Mouse (Mus musculus) fat pad, adult 2 months (tissue): Measurements from ENCODE around the gene Gga2.

Experiments used
- DNase-seq: peaks from one replicate; pipeline ENCODE4 v3.0.0-alpha.2; 2011; ENCODE audit warnings: low read depth, low spot score; ENCODE audit errors: extremely low read depth

Gga2 gene

DNA sequence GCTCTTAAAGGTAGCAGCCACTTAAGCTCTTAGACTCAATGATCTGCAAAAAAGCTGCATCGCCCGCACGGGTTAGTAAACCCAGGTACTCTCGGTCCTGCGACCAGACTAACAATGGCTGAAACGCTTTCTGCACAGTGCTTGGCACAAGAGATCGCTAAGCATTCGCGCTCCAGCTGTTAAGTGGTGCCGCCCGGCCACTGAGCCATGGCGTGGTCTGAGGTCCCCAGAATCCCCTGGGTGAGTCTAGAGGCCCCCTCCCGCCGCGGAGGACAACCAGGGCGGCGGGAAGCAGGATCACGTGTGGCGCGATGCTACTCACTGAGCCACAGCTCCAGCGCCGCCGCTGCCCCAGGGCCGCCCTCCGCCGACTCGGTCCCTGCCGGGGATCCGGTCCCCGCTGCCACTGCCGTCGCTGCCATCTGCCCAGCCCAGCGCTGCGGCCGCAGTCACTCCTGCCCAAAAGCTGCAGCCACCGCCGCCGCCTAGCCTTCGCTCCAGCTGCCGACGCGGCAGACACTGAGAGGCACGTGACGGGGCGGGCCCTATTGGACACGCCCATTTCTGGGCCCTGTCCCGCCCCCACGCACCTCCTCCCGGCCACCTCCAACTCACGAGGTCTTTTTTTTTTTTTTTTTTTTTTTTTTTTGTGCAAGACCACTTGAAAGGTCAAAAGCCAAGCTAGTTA is at the start of gene Gga2:
Gga2 (minus strand) TSS at position 556 of the 688 bp plus-strand sequence.
- DNase-seq: no peak

DNA sequence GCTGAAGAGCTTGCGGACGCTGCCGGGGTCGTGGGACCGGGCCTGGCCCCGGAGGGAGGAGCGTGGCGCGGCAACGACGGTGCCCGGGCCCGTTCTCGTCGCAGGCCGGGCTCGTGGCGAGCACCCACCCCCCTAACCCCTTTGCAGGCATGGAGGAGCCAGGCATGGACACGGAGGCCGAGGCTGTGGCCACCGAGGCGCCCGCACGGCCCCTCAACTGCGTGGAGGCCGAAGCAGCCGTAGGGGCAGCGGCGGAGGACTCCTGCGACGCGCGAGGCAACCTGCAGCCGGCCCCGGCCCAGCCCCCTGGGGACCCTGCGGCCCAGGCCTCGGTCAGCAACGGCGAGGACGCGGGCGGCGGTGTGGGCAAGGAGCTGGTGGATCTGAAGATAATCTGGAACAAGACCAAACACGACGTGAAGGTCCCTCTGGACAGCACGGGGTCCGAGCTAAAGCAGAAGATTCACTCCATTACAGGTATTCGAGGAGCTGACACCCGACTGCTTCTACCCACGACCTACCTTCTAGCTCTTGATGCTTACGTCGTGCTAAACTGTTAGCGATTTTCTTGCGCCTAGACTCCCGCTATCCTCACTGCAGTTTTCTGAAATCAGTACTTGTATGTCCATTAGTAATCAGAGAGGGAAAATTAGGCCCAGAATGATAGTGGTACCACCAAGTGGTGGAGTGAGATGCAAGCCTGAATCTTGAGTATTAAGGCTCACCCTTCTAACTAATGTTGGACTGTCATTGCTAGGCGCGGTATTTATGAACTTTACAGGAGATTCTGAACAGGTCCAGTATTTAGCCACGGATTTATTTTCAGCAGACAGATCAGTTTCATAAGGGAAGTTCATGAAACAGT is 46.7 kb upstream of the Gga2 start:
- DNase-seq: no peak

DNA sequence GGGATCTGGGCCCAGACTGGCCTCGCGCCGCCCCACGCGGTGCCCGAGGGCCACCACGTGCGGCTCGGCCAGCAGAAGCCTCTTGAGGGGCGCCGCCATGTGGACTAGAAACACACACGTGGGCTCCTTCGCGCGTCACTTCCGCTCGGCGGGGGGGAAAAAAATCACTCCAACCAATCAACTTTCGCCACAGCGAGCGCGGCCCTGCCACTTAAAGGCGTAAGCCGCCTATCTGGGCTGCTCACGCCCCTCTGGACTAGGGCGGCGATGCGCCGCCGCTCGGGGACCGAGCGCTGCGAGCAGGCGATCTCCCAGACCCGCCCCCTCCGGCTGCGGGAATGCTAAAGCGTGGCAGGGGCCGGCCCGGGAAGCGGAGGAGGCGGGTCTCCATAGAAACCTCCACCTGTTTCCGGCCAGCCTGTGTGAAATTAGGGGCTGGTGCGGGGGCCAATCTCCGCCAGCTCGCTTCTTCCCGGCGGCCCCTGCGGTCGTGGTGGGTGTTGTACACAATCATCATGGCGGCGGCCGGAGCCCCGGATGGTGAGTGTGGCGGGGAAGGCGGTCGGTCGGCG is 46.0 kb upstream of the Gga2 start, which contains the start of the genes Ubfd1 and Ears2:
Ubfd1 (plus strand) TSS at position 231 of the 572 bp plus-strand sequence.
Ears2 (minus strand) TSS at position 319 of the 572 bp plus-strand sequence.
- no peak for DNase-seq

- DNase-seq: no peak
Observed at GRCm38 (mm10) chr7:122066102-122066944, 45.3 kb upstream of the Gga2 start.

DNA sequence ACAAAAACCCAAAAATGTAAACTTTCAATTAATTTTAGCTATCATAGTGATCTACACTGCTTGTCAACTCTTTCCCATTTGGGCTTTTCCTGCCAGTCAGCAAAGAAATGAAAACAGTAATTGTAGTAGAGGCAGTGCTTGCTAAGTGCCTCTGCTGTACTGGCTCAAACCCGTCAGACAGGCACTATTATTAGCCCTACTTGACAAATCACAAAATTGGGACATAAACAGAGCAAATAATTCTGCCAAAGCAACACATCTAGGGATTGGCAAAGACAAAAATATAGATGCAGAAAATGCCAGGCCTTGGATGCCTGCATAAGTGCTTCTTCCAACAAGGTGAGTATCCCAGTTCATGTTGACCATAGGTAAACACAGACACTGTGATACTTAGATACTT is 44.6 kb upstream of the Gga2 start:
- DNase-seq: no peak

GRCm38 (mm10) chr7:122056633-122057032 is 35.6 kb upstream of the Gga2 start:
- DNase-seq: no peak

- no peak for DNase-seq
Observed at GRCm38 (mm10) chr7:122050834-122051233, 29.8 kb upstream of the Gga2 start.

GRCm38 (mm10) chr7:122048191-122048590 is 27.2 kb upstream of the Gga2 start:
- DNase-seq: no peak

DNA sequence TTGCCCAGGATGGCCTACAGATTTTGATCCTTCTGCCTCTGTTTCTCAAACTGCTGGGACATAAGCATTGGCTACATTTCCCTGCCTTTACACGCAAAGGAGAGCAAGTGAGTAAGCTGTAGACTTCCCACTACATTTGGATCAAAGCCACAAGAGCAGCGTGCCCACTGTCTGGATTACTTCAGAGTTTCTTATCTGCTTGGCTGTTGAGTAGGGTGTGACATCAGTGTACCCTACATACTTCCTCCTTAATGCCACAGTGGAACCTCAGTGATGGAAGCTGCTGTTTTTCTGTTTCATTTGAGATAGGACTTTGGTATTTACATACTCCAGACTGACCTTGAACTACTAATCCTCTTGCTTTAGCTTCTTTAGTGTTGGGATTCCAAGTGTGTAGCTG is 25.8 kb upstream of the Gga2 start:
- DNase-seq: no peak

DNA sequence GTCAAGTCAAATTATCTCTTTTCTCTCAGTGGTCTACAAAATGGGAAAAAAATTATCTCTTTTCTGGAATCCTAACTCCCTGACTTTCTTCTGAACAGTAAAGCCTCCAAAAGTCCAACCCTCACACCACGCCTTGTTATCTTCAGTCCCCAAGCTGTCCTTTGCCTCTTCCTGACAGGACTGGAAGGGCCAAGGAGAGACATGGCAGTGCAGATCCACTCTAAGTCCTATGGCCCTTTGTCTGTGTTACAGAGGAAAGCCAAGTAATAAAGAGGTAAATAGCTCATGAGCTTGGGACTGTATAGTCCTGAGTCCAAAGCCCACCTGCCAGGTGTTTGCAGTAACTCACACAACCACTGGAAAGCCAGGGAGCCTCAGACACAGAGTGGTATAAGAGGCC is 24.7 kb upstream of the Gga2 start:
- DNase-seq: no peak

GRCm38 (mm10) chr7:122045181-122045634 is 24.2 kb upstream of the Gga2 start:
- DNase-seq: no peak

DNA sequence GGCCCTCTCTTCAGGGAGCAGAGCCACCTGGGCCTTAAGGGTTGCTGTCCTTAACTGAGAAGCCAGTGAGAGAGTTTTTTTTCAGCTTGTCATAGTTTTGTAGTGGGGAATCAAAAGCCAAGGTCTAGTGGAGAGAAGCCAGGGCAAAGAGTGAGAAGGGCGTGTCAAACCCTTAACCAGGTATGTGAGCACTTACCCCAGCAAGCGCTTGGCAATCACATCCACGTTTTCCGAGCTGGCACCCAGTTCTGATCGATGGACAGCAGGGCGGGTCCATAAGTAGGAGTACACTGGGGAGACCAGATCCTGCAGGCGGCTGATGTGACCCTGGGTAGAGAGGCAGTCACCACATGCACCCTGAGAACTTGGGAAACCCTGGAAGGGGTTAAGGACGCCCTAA is 23.1 kb upstream of the Gga2 start:
- no peak for DNase-seq

DNA sequence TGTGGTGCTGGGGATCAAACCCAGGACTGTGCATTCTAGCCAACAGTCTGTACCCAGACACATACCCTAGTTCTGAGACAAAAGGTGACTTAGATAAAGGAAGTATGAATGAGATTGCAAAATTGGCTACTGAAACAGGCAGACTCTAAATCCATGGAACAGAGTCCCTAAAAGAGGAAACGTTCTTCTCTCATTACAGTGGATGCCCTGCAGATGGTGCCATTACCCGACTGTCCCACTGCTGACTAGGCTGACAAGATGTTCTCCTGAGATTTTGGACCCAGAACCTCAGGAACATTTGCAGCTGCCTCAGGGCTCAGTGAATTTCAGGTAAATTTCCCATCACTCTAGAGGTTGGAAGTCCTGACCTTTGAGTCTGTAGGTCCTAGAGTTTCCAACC is 13.3 kb upstream of the Gga2 start:
- DNase-seq: no peak

- no peak for DNase-seq
Observed at GRCm38 (mm10) chr7:122033371-122033770, 12.3 kb upstream of the Gga2 start.

DNA sequence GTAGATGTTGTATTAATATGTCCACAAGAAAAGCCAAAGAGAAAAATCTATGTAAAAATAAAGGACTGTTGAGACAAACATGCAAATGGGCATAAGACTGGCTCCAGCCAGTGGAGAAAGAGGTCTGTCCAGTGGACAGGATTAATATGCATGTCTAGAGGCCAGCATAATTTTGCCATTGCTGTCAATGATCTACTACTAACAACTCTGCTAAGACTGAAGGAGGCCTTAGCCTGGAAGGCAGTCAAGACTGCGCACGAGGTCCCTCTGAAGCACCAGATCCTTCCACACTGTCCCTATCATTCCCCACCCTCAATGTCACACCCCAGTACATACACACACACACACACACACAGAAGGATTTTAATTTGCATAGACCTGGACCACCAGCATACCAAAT is 1.1 kb upstream of the Gga2 start:
- DNase-seq: no peak

- no peak for DNase-seq
Observed at GRCm38 (mm10) chr7:122020273-122020666, 752 bp downstream of the Gga2 start.

DNA sequence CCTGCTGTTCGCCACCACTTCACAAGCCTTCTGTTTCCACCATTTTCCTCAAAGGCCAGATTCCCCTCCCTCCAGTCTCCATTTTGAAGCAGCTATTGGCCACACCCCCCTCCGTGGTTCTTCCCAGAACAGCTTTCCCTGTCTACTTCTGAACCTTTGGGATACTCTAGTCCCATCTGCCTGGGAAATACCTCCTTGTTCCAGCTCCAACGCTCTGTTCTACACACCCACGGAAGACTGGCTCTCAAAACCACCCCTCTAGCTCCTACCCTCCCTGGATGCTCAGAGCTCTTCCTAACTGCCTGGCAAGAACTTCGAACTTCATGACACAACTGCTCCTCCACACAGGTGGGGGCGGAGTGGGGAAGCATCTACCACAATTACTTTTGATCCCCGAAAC is 2.0 kb downstream of the Gga2 start:
- DNase-seq: no peak

GRCm38 (mm10) chr7:122018247-122018646 is 2.8 kb downstream of the Gga2 start:
- no peak for DNase-seq

- DNase-seq: peak; percentile 65
Observed at GRCm38 (mm10) chr7:122015734-122016133, 5.3 kb downstream of the Gga2 start.

- no peak for DNase-seq
Observed at GRCm38 (mm10) chr7:122015105-122015504, 5.9 kb downstream of the Gga2 start.

- DNase-seq: no peak
Observed at GRCm38 (mm10) chr7:122012949-122013348, 8.1 kb downstream of the Gga2 start.
